Mouse (Mus musculus) 3134 (cell line): ENCODE measurements around the gene Taf9.
A peak's percentile ranks its signal among the peaks of the same experiment; 100 is the strongest.

Source experiments
- DNase-seq: peaks from one replicate; pipeline ENCODE4 v3.0.0-alpha.2; 2011; ENCODE audit warnings: low spot score; ENCODE audit not compliant: insufficient read length; ENCODE audit errors: extremely low read depth

Gene Taf9

GRCm38 (mm10) chr13:100651439-100652186, at the start of gene Taf9:
Gene Taf9, plus strand, starts transcription at chr13:100651579.
- DNase-seq = no peak

GRCm38 (mm10) chr13:100602239-100602902, 49.0 kb upstream of the Taf9 start:
- no peak for DNase-seq

GRCm38 (mm10) chr13:100603031-100603737, 48.2 kb upstream of the Taf9 start:
- DNase-seq = no peak

- DNase-seq = no peak
Measured at GRCm38 (mm10) chr13:100603738-100604095, 47.7 kb upstream of the Taf9 start.

- DNase-seq = no peak
Measured at GRCm38 (mm10) chr13:100605845-100606244, 45.5 kb upstream of the Taf9 start.

- no peak for DNase-seq
Measured at GRCm38 (mm10) chr13:100607756-100608155, 43.6 kb upstream of the Taf9 start.

GRCm38 (mm10) chr13:100611266-100611665, 40.1 kb upstream of the Taf9 start:
- no peak for DNase-seq

- DNase-seq = no peak
Measured at GRCm38 (mm10) chr13:100612251-100612650, 39.1 kb upstream of the Taf9 start.

GRCm38 (mm10) chr13:100612903-100613302, 38.5 kb upstream of the Taf9 start:
- DNase-seq = no peak

GRCm38 (mm10) chr13:100616181-100617087, 34.9 kb upstream of the Taf9 start, which contains the start of gene Marveld2:
Gene Marveld2, minus strand, starts transcription at chr13:100616971.
- DNase-seq = no peak

GRCm38 (mm10) chr13:100617583-100617982, 33.8 kb upstream of the Taf9 start:
- DNase-seq = no peak

GRCm38 (mm10) chr13:100622241-100622640, 29.1 kb upstream of the Taf9 start:
- no peak for DNase-seq

GRCm38 (mm10) chr13:100634106-100634691, 17.2 kb upstream of the Taf9 start:
- DNase-seq = no peak

- no peak for DNase-seq
Measured at GRCm38 (mm10) chr13:100642471-100643209, 8.7 kb upstream of the Taf9 start.

GRCm38 (mm10) chr13:100648223-100648622, 3.2 kb upstream of the Taf9 start:
- no peak for DNase-seq

GRCm38 (mm10) chr13:100650550-100651438, 585 bp upstream of the Taf9 start, which contains the start of the genes Ak6 and Rad17:
Gene Ak6, plus strand, starts transcription at chr13:100650979.
Gene Rad17, minus strand, starts transcription at chr13:100651051.
- DNase-seq = peak; percentile 94

- DNase-seq = no peak
Measured at GRCm38 (mm10) chr13:100658091-100658490, 6.7 kb downstream of the Taf9 start.

GRCm38 (mm10) chr13:100659864-100660456, 8.6 kb downstream of the Taf9 start:
- peak; percentile 30 for DNase-seq
